Comparison of ENCODE assay signal across 29 mouse cellular contexts in genomic region chr7:16763463-16764218, GRCm38 (mm10). TPM values are rescaled to one million over a fixed set of nuclear protein-coding genes. Genes with fewer than 3 reads are reported as not detected.
A peak's percentile ranks its signal among the peaks of the same experiment; 100 is the strongest.
DNase-seq lines count a peak whose midpoint lies in the region; TF ChIP-seq lines count a peak whose summit lies in the region.
"Had no signal": no experiment of that assay in that cellular context is flagged by ENCODE, and none has a peak within 500 bp of the region (broad histone marks: within the 10 kb centered on the region; RNA-seq: fewer than 3 reads in every experiment).

No protein-coding gene starts in this region.

- peaks cover 14% of the 10 kb centered on the region for H3K4me1 ChIP-seq in brown adipose tissue, adult 24 weeks (ENCODE audit: control insufficient read depth, insufficient read depth, insufficient read length, low read length)

- intact Hi-C loops in gastrocnemius, adult 2 months (cut with DNase I): no loop called here

- TF ChIP-seq CTCF in gastrocnemius, adult 2 months (IDR thresholded peaks at IDR 0.05): no peak

- H3K27ac ChIP-seq in gastrocnemius, adult 2 months: peak overlapping the region; percentile 76
- peak overlapping the region; percentile 55 for H3K27ac ChIP-seq in brown adipose tissue, adult 24 weeks (replicated peaks; ENCODE audit: low read depth, low read length)
- H3K27ac ChIP-seq: heart, embryonic 15.5 days; hindbrain, embryonic 13.5 days; limb, embryonic 15.5 days; midbrain, embryonic 15.5 days had no signal

- no peak overlapping the region for H3K4me3 ChIP-seq in gastrocnemius, adult 2 months
- H3K4me3 ChIP-seq in brown adipose tissue, adult 24 weeks (ENCODE audit: insufficient read depth, low read depth, low read length): no peak overlapping the region
- H3K4me3 ChIP-seq: erythroblast, embryonic 14.5 days; heart, embryonic 15.5 days; hindbrain, embryonic 13.5 days; limb, embryonic 15.5 days; megakaryocyte, embryonic 14.5 days; midbrain, embryonic 15.5 days had no signal

- peak; percentile 63 for DNase-seq in gastrocnemius, adult 2 months
- no peak for DNase-seq in gastrocnemius, adult 8-10 months (ENCODE audit: low spot score in 2 of 2)
- peak; percentile 40 for DNase-seq in lung, postnatal 10 days
- no peak for DNase-seq in lung, postnatal 14 days
- peak; percentile 70 for DNase-seq in lung, postnatal 36 days
- no peak for DNase-seq in spleen, postnatal 36 days (ENCODE audit: low spot score in 2 of 2)
- DNase-seq: cerebellum, adult 18-20 months; layer of hippocampus, postnatal 36 days; liver, postnatal 0 days; retina, postnatal 1 day had no signal

RNA-seq across cellular contexts. Expression of gene Slc1a5, which starts 17.5 kb away (rescaled TPM):
- 10 to 100 TPM; 11.0 to 14.6 TPM for total RNA-seq in gastrocnemius, adult 2 months (2021)
- 10 to 100 TPM in 3 of 4 experiments, 1 to 10 TPM in 1; 8.7 to 30.2 (median 14.9) TPM for total RNA-seq in gastrocnemius, adult 8-10 months (2022)
- 297 and 414 TPM in 2 replicates for polyA plus RNA-seq in brown adipose tissue, adult 24 weeks (2012; ENCODE audit: insufficient read depth, insufficient read length, missing spikeins)

RNA-seq across cellular contexts. Expression of gene Ap2s1, which starts 25.4 kb away (rescaled TPM):
- total RNA-seq in gastrocnemius, adult 2 months (2021): 10 to 100 TPM; 49.6 to 56.4 TPM
- 10 to 100 TPM; 37.0 to 54.4 (median 47.1) TPM for total RNA-seq in gastrocnemius, adult 8-10 months (2022)
- 80.6 and 87.2 TPM in 2 replicates for polyA plus RNA-seq in brown adipose tissue, adult 24 weeks (2012; ENCODE audit: insufficient read depth, insufficient read length, missing spikeins)

RNA-seq across cellular contexts. Expression of gene Ceacam9, which starts 41.9 kb away (rescaled TPM):
- not detected for total RNA-seq in gastrocnemius, adult 2 months (2021)
- total RNA-seq in gastrocnemius, adult 8-10 months (2022): not detected
- polyA plus RNA-seq in brown adipose tissue, adult 24 weeks (2012; ENCODE audit: insufficient read depth, insufficient read length, missing spikeins): not detected in 2 replicates
- total RNA-seq: common myeloid progenitor, adult 5-6 weeks; layer of hippocampus, postnatal 36 days; neutrophil, adult 5-6 weeks had no signal
- polyA plus RNA-seq: activated CD4-positive, CD25-positive, alpha-beta regulatory T cell, adult 4 months; brain, embryonic 14.5 days; C2C12; embryonic facial prominence, embryonic 11.5 days; erythroblast, embryonic 14.5 days; forebrain, embryonic 14.5 days; heart, embryonic 15.5 days; hindbrain, embryonic 13.5 days; intestine, embryonic 14.5 days; kidney, embryonic 16.5 days; limb, embryonic 15.5 days; liver, postnatal 0 days; Patski; small intestine, adult 2 months; stomach, embryonic 14.5 days had no signal

RNA-seq across cellular contexts. Expression of gene Strn4, which starts 52.0 kb away (rescaled TPM):
- total RNA-seq in gastrocnemius, adult 2 months (2021): 10 to 100 TPM; 16.2 to 16.6 TPM
- 10 to 100 TPM; 11.0 to 15.6 (median 14.0) TPM for total RNA-seq in gastrocnemius, adult 8-10 months (2022)
- 19.4 and 21.5 TPM in 2 replicates for polyA plus RNA-seq in brown adipose tissue, adult 24 weeks (2012; ENCODE audit: insufficient read depth, insufficient read length, missing spikeins)

RNA-seq across cellular contexts. Expression of gene Fkrp, which starts 52.9 kb away (rescaled TPM):
- total RNA-seq in gastrocnemius, adult 2 months (2021): 10 to 100 TPM; 51.2 to 58.3 TPM
- total RNA-seq in gastrocnemius, adult 8-10 months (2022): 10 to 100 TPM; 55.5 to 67.9 (median 62.9) TPM
- 8.4 and 11.1 TPM in 2 replicates for polyA plus RNA-seq in brown adipose tissue, adult 24 weeks (2012; ENCODE audit: insufficient read depth, insufficient read length, missing spikeins)

Comparison
In these comparisons a context has a peak if more than half of its experiments do, and no peak if none do; other contexts are left out.
1. DNase-seq: peak in gastrocnemius, adult 2 months (single experiment), lung, postnatal 10 days (single experiment) and lung, postnatal 36 days (single experiment); none in gastrocnemius, adult 8-10 months (0 of 2), lung, postnatal 14 days (single experiment) and spleen, postnatal 36 days (0 of 2).